Mouse (Mus musculus) sigmoid colon, adult 10 weeks (tissue): ENCODE data around the gene Spic. TPM values are rescaled to one million over a fixed set of nuclear protein-coding genes. Genes with fewer than 3 reads are reported as not detected.

Experiments
- polyA plus RNA-seq: library from polyadenylated mRNA; stranded (reverse); fragments of 350-450 nt; fragmentation: Illumina TruSeq; extraction: RNeasy Lipid Tissue Mini Kit (QIAGEN cat#74804); gene quantifications from one replicate; pipeline ENCODE4 v1.2.3, GENCODE M21; 2014; ENCODE audit warnings: low read depth, low replicate concordance

The Spic gene
- 2.9 TPM for polyA plus RNA-seq

GRCm38 (mm10) chr10:88684925-88685324, at the start of gene Spic:
Gene Spic (minus strand): TSS chr10:88685015.

GRCm38 (mm10) chr10:88730571-88731495, 46.0 kb upstream of the Spic start, which contains the start of gene Arl1:
Gene Arl1 (plus strand): TSS chr10:88730858.

Other genes with a start within 250 kb of the Spic start
- 1.7 TPM for gene Sycp3, start 225.4 kb downstream of the Spic start, polyA plus RNA-seq
- 599 TPM for gene Chpt1, start 180.9 kb downstream of the Spic start, polyA plus RNA-seq
- 0.19 TPM for gene Mybpc1, start 79.9 kb downstream of the Spic start, polyA plus RNA-seq
- 866 TPM for gene Arl1, start 45.8 kb upstream of the Spic start, polyA plus RNA-seq
- gene Utp20, start 141.8 kb upstream of the Spic start, polyA plus RNA-seq = 110 TPM
- 610 TPM for gene Slc5a8, start 201.0 kb upstream of the Spic start, polyA plus RNA-seq